Mouse (Mus musculus): ENCODE measurements around the gene Hs2st1.

Gene Hs2st1

GRCm38 (mm10) chr3:144586731-144587130, 16.8 kb upstream of the Hs2st1 start:
- DNase-seq (ENCODE audit: low read depth, low spot score), result peak; percentile 22

DNA sequence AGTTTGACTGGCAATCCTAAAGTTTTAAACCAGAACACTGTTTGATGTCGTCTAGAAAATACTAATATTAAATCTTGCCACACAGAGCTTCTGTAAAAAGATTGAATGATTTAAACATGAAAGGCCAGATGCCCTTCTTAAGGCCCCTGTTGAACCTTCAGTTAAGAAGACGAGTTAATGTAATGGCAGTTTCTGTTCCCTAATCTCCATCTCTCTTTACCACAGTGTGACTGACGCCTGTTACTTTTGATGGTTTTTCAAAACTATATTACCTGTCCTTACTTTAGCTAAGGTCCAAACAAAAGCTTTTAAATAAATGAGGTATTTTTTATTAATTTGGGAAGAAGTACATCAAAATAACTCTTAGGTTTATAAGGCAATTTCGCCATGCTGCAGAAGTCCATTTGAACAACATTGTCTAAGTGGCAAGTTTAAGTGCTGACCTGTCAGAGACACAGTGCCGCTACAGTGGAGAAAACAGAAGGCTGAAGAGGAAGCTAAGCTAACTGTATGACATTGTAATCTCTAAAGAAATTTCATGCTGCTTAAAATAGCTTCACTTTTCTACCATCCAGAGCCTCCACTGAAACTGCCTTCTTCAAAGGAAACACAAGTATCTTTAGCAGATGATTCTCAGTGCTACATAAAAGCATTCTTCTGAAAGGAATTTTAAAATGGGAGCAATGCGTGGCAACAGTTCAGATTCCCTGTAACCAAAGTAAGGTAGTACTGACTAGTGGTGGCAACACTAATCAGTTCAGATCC, 15.0 kb upstream of the Hs2st1 start:
- DNase-seq (ENCODE audit: low read depth, low spot score), result no peak

- no peak for DNase-seq (ENCODE audit: low read depth, low spot score)
Observed at GRCm38 (mm10) chr3:144583789-144584188, 13.8 kb upstream of the Hs2st1 start.

GRCm38 (mm10) chr3:144582306-144582705, 12.3 kb upstream of the Hs2st1 start:
- no peak for DNase-seq (ENCODE audit: low read depth, low spot score)

DNA sequence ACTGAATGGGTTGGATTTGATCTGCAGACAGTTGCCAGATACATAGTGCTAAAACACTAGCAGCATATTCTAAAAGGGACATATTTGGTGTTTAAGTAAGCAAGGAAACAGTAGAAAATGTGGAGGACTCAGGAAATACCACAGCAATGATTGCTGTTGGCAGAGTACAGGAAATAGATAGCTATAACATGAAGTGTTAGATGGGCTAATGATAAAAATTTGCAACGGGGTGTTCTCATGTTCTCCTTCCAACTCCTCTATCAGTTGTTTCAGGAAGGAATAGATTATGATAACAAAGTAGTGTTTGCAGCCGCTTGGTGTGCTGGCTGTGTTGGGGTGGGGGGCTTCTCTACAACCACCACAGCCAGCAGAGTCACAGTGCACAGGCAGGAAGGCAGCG, 11.9 kb upstream of the Hs2st1 start:
- no peak for DNase-seq (ENCODE audit: low read depth, low spot score)

- DNase-seq (ENCODE audit: low read depth, low spot score), result no peak
Observed at GRCm38 (mm10) chr3:144580281-144580680, 10.3 kb upstream of the Hs2st1 start.

GRCm38 (mm10) chr3:144579796-144580195, 9.8 kb upstream of the Hs2st1 start:
- no peak for DNase-seq (ENCODE audit: low read depth, low spot score)

DNA sequence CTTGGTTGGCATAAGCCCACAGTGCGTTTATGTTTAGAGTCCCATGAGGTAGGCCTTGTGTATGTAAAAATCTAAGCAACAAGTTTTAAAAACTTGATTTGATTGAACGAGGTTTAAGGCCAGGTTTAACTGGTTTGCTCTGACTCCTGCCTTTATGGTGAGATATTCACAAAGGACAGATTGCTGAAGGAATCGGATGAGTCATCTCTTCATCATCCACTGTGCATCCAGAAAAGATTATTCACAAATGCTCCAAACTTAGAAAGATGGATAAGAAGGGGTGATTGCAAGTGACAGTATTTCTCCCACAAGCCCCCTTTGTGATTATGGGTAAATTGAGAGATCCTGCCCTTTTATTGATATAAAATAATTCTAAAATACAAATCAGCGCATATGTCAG, 8.9 kb upstream of the Hs2st1 start:
- DNase-seq (ENCODE audit: low read depth, low spot score), result peak; percentile 78

- DNase-seq (ENCODE audit: low read depth, low spot score), result peak; percentile 53
Observed at GRCm38 (mm10) chr3:144577366-144578340, 7.7 kb upstream of the Hs2st1 start.

DNA sequence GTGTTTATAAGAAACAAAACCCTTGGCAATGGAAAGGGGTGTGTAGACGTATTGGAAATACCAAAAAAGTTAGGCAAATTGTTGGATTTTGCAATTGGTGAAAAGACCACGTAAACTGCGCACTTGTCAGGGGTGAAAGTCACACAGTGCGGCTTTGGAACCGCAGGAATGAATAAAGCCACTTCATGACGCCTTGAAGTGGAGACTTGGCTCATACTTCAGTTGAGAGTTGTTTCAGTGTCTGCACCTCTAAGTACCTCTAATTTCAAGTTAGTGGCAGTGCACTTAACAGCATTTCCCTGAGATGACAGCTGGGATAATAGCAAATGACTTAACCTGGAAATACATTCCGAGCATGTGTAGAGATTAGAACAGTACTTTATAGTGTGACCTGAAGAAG, 4.3 kb upstream of the Hs2st1 start:
- no peak for DNase-seq (ENCODE audit: low read depth, low spot score)

DNA sequence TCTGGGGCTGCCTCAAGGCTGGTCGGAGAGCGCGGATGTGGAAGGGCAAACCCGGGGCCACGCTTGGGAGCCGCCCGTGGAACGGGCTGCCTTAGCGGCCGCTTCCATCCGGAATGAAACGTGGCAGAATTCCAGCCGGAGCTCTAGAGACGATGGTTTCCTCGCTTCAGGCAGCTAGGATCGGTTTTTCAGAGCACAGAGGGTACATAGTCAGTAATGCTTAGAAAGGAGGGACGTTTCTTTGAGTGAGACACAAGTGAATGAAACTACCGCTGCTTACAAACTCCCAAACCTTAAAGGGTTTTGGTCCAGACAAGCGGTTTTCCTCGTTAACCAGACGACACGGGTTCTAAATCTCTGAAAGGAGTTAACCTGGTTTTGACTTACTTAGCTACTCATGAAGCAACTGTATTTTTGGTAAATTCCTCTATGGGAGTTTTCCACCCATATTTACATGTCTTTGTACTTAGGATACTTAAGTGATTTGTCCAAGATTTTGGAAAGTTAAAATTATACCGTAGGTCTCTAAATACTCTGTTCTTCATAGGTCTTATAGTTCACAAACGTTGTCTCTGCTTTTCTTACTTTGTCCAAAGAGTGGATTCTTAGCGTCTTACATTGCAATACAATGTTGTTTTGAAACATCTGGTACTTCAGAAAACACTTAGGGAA, 971 bp upstream of the Hs2st1 start:
- DNase-seq (ENCODE audit: low read depth, low spot score), result peak; percentile 82

DNA sequence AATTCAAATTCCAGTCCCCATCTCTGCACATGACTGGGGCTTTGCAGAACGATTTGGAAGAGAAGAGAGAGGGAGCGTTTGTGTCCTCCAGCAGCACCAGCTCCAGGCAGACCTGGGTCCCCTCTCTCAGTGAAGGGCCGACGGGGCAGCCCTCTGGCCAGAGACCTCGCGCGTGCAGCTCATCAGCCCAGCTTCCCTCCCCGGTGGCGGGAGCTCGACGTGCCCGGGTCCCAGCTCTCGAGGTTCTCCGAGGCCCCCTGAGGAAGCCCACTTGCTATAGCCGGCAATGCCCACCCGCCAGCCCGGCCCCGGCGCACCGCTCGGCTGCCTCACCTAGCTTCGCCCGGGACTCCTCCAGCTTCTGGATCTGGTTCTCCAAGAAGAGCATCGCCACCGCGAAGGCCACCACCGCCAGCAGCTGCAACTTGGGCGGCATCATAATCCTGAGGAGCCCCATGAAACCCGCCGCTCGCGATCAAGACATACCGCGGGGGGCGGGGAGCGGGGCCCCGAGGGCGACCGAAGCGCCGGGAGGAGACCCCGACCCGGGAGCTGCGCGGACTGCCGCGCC, 495 bp downstream of the Hs2st1 start:
- DNase-seq (ENCODE audit: low read depth, low spot score), result peak; percentile 54

DNA sequence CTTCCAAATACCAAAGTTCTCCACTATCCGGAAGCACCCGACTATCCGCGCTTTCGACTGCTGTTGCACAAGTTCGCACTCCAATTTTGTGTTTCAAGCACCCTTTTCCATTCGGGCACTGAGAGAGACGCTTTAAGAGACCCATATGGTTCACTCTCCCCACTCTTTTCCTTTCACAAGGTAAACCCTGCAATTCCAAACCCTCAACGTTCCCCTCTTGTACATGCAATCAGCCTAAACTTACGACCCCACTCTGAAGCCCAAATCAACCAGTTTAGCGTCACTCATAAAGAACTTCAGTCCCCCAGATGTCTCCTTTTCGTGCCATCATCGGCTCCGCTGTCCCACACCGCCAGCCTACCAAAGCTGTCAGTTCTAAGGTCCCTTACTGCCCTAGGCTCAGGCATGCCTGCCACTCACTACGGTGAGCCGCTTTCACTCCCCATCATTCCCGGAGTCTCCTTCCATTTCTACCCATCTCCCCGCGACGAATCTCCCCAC, 1.1 kb downstream of the Hs2st1 start:
- DNase-seq (ENCODE audit: low read depth, low spot score), result peak; percentile 52

- peak; percentile 79 for DNase-seq (ENCODE audit: low read depth, low spot score)
Observed at GRCm38 (mm10) chr3:144565212-144565611, 4.8 kb downstream of the Hs2st1 start.

DNA sequence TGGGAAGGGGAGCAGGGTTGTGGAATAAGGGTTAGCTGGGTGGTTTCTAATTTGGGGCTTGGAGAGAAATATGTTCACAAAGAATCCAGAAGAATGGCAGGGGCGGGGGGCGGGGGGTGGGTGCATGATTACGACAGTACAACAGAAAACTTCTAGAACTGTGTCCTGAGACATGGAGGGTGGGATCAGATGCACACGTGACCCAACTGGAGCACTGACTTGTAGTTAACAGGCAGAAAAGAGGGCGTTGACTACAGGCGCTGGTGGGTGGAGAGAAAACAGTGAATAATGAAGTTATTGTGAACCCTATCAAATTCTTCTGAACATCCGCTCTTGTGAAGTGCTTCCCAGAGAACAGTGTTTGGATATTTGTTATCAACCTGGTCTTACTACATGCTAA, 6.1 kb downstream of the Hs2st1 start:
- DNase-seq (ENCODE audit: low read depth, low spot score), result no peak

DNA sequence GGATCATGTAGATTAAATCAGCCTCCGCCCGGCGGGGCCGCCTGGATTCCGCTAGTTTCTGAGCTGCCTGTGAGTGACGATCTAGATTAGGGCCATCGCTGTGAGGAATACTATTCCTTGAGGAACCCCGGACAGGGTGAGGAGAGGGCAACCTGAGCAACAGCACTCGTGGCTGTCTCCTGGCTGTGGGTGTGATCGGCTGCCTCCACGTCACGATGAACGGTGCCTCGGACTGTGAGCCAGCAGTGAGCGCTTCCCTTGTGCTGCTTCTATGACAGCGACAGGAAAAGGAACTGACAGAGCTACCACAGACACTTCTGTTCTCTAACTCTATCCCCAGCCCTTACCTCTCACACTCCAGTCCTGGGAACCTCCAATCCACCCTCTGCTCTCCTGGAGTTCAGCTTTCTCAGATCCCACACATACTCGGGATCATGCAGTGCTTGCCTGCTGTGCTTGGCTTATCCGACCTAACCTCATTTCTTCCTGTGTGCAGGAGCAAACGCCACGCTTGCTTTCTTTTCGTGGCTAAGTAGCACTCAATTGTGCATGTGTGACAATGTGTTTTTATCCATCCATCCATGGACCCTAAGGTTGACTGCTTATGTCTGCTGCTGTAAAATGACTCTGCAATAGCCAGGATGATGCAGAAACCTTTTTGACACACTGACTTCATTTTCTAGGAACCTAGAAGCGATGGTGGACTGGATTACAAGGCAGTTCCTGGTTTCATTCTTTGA, 8.3 kb downstream of the Hs2st1 start:
- DNase-seq (ENCODE audit: low read depth, low spot score), result no peak

DNA sequence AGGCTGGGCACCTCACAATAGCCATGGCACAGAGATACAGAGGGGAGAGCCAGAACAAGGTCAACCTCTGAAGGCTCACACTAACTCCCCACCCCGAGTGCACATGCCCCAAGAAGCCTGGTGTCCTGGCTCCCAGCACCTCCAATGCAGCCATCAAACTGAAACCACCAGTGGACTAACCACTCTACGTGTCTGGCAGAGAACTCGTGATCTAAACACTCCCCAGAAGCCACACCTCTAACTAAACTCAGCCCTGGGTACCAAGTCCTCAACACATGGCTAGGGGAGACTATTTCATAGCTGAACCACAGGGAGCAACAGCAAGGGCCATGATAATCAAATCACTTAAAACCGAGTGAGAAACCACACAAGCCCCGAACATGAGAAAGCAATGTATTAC, 11.7 kb downstream of the Hs2st1 start:
- DNase-seq (ENCODE audit: low read depth, low spot score), result no peak

- no peak for DNase-seq (ENCODE audit: low read depth, low spot score)
Observed at GRCm38 (mm10) chr3:144556625-144557324, 13.2 kb downstream of the Hs2st1 start.

GRCm38 (mm10) chr3:144555144-144555543, 14.8 kb downstream of the Hs2st1 start:
- no peak for DNase-seq (ENCODE audit: low read depth, low spot score)

GRCm38 (mm10) chr3:144554503-144554902, 15.5 kb downstream of the Hs2st1 start:
- no peak for DNase-seq (ENCODE audit: low read depth, low spot score)
